Mouse (Mus musculus) left cerebral cortex, adult 2 months (tissue): Measurements from ENCODE around the gene Sco1. TPM values are rescaled to one million over a fixed set of nuclear protein-coding genes. Genes with fewer than 3 reads are reported as not detected.

Source experiments
- DNase-seq, 2 experiments: peaks; one replicate each; pipeline ENCODE4 v3.0.0; 2021 to 2022; ENCODE audit warnings: low spot score in 2 of 2, mixed read lengths in 1 of 2; ENCODE audit errors: extremely low spot score in 1 of 2
- H3K27ac ChIP-seq: fragments of 200-600 bp; 2 replicates; pipeline ENCODE4 v1.8.1; 2022
- H3K4me3 ChIP-seq: fragments of 200-600 bp; 2 replicates; pipeline ENCODE4 v1.8.1; 2022
- CTCF ChIP-seq: fragments of 200-600 bp; IDR thresholded peaks from 2 replicates; pipeline ENCODE4 v1.8.1; 2022; ENCODE audit warnings: antibody characterized with exemption, mild to moderate bottlenecking, moderate library complexity
- intact Hi-C: fragments of 180-260 bp; cut with DNase I; formaldehyde crosslinking; loops from one replicate; pipeline ENCODE4 v1.15.1; 2025
- total RNA-seq, 2 experiments: library from RNA; stranded (reverse); gene quantifications; 2 replicates each; pipeline ENCODE4 v1.2.3; 2021

Gene Sco1
- total RNA-seq, 2 experiments from 2014 or later, result 10.2 to 11.2 TPM

DNA sequence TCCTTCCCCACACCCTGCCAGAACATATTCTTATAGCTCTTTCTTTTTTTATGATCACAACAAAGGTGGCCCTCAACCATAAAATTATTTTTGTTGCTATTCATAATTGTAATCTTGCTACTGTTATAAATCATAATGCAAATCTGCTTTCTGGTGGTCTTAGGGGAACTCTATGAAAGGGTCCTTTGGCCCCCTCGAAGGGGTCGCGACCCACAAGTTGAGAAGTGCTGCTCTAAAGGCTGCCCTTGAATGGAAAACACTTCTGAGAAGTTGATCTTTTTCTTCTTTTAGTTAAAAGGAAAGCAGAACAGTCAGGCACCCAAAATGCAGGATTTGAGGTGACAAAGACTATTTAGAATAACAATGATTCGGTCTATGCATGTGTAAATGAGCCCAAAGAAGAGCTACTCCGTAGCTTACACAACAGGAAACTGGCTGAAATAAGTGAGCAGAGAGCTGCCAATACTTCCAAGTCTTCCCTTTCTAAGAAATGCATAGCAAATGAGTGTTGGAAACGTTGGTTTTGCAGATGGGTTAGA is 28.6 kb upstream of the Sco1 start:
- Histone ChIP-seq H3K27ac (no peak overlapping the region), H3K4me3 (no peak overlapping the region)
- intact Hi-C loops, result loop anchor here (1.0 kb wide), 2 partner anchors 61 to 77 kb away; no protein-coding TSS in a partner anchor
- DNase-seq, result no peak
- no peak for TF ChIP-seq CTCF

DNA sequence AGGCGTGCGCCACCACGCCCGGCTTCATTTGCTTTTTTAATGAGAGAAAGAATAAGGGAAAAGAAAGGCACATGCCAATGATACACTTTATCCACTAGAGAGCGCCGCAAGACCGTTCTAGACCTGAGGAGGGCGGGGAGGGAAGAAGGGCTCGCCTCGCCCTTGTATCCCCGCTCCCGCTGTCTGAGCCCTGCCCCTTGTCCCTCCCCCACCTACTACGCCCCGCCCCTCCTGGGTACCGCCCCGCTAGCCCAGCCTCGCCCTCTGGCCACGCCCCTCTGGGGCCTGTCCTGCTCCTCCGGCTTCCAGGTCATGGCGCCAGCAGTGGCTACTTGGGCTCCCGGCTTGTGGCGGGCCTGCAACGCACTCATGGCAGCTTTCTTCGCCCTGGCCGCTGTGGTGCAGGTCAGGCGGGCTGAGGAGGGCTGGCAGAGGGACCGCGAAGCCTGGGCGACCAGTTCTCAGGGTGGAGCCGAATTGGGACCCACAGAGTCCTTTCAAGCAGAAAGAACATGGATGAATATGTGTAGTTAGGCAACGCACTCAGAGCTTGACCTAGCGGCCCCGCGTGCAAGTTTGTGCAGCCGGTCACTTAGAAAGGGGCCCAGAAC is 27.5 kb upstream of the Sco1 start, which contains the start of gene Tmem220:
TSS of gene Tmem220 (plus strand) at position 288 of the 611 bp plus-strand sequence.
- peak; percentile 88 for TF ChIP-seq CTCF
- intact Hi-C loops, result loop anchor here (1.0 kb wide), 2 partner anchors 60 to 76 kb away; no protein-coding TSS in a partner anchor
- DNase-seq, result peak; percentile 79 to 83
- Histone ChIP-seq H3K27ac (peak within 1 kb of the TSS; percentile 42; the same call in 1 of the 2 replicates), H3K4me3 (peak within 1 kb of the TSS; percentile 58)

DNA sequence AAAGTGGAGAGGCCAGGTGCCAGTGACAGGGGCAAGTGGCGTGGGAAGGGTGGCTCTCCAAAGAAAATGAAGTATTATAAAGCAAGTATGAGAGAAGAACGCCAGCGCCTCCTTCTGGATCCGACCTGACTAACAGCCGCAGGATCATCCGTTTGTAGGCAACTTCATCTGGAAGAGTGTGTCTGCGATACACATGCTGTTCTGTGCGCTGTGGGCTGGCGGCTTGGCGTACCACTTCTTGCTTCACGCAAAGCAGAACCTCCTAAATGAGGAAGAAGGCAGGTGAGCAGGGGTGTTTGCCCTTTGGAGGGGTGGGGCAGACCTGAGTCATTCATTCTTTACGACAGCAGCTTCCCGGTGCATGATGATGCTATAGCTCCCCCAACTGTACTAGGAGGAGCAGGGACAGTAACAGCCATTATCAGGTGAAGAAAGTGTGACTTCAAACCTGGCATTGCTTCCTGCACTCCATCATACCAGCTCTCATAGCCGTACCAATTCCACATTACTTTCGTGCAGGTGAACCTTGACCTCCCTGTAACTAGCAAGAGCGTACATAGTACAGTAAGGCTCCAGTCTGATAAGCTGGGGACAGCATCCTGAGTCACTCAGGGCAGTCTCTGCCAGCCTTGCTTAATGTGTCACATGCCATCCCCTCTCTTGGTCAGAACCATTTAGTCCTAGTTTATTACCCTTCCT is 21.4 kb upstream of the Sco1 start:
- no peak overlapping the region for H3K4me3 ChIP-seq
- intact Hi-C loops, result no loop called here
- no peak overlapping the region for H3K27ac ChIP-seq
- no peak for DNase-seq
- no peak; the same call in 1 of the 2 replicates for TF ChIP-seq CTCF

DNA sequence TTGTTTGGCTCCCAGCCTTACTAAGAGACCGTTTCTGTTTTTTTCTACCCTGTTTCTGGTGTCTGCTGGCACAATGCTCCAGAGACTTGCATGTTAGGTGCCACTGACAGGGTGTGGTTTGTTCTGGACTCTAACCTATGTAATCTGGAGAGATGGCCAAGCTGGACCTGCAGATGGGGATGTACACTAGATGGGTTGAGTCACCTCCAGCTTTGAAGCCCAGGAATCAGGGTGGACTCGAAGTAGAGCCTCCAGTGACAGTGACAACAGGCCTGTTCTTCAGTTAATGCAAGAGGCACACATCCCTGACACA is 20.9 kb upstream of the Sco1 start:
- intact Hi-C loops, result no loop called here
- DNase-seq, result no peak
- no peak for TF ChIP-seq CTCF
- Histone ChIP-seq H3K4me3 (no peak overlapping the region), H3K27ac (no peak overlapping the region)

DNA sequence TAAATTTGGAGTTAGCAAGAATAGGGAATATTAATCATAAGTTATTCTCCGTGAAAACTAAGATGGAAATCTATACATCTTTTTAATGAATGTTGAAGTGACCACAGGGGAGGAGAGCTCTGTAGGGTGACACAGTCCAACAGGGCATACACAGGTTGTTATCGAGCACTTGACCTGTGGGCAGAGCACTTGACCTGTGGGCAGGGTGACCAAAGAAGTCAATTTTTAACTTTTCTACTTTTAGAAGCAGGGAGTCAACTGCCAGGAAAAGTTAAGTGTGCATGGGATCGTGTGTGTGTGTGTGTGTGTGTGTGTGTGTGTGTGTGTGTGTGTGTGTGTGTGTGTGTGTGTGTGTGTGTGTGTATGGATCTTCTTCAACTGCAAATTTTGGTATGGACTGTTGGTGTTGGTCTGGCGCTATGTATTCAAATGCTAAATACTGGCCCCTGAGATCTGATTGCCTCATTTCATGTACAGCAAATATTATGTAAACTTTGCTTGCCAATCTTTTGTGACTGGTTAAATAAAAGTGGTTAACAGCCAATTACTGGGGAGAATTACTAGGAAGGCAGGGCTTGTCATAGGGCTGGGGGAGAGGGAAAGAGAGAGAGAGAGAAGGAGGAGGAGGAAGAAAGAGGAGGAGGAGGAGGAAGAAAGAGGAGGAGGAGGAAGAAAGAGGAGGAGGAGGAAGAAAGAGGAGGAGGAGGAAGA is 17.5 kb upstream of the Sco1 start:
- no peak for DNase-seq
- no peak overlapping the region for H3K27ac ChIP-seq
- intact Hi-C loops, result no loop called here
- TF ChIP-seq CTCF, result no peak
- no peak overlapping the region for H3K4me3 ChIP-seq

DNA sequence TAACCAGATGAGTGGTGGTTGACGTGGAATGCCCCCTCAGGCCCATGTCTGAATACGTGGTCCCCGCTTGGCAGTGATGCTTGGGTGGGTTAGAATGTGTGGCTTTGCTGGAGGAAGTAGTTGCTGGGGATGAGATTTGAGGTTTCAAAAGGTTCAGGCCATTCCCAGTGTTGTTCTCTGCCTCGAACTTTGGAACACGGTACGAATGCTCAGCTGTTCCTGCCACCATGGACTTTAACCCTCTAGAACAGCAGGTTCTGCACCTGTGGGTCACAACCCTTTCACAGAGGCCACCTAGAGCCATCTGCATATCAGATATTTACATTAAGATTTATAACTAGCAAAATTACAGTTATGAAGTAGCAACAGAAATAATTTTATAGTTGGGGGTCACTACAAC is 16.2 kb upstream of the Sco1 start:
- intact Hi-C loops, result no loop called here
- no peak for DNase-seq
- TF ChIP-seq CTCF, result no peak
- H3K27ac ChIP-seq, result no peak overlapping the region
- no peak overlapping the region for H3K4me3 ChIP-seq

DNA sequence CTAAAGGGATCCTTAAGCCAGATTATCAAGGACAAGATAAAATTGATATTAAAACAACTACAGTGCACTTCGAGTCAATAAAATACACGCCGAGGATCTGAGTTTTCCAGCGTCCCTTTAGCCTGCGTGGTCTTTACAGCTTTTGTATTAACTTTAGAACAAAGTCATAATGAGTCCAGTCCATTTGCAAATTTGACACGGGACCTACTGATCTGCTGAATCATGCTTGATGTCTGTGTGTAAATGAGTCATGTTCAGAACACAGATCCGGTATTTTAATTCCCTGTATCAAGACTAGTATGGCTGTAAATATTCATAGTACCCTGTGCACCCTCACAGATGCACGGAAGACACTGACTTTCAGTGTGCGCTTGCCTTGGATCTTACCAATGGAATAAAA is 15.6 kb upstream of the Sco1 start:
- intact Hi-C loops, result no loop called here
- TF ChIP-seq CTCF, result no peak
- H3K4me3 ChIP-seq, result no peak overlapping the region
- no peak overlapping the region for H3K27ac ChIP-seq
- no peak for DNase-seq

DNA sequence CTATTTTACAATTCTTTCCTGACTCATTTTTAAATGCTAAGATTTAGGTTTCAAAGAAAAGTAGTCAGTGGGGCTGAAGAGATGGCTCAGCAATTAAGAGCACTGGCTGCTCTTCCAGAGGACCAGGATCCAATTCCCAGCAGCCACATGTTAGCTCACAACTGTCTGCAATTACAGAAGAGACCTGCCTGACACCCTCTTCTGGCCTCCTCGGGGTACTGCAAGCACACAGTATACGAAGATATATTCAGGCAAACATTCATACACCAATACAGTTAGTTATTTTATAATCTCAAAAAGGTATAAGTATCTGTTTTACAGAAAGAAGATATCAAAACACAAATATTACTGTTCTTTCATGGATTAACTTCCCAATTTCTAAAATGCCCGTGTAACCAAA is 12.7 kb upstream of the Sco1 start:
- intact Hi-C loops, result no loop called here
- peak; percentile 29 for TF ChIP-seq CTCF
- no peak for DNase-seq
- H3K4me3 ChIP-seq, result no peak overlapping the region
- no peak overlapping the region for H3K27ac ChIP-seq

DNA sequence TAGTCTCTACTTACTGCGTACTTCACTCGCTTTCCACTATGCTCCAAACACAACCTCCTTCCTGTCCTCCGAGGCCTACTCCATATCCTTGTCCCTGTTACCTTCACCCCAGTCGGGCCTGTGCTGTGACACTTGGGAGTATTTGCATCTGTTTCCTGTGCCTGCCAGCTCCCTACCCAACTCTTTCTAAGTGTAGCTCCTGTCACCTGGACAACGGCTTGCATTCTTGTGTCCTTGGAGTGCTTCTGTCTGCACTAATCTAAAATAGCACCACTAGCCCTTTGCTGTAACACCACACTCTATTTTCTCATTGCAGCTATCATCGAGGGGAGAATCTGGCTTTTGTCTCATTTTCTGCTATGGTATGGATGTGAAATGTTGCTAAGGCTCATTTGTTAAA is 12.0 kb upstream of the Sco1 start:
- Histone ChIP-seq H3K4me3 (no peak overlapping the region), H3K27ac (no peak overlapping the region)
- TF ChIP-seq CTCF, result no peak
- intact Hi-C loops, result no loop called here
- no peak for DNase-seq

DNA sequence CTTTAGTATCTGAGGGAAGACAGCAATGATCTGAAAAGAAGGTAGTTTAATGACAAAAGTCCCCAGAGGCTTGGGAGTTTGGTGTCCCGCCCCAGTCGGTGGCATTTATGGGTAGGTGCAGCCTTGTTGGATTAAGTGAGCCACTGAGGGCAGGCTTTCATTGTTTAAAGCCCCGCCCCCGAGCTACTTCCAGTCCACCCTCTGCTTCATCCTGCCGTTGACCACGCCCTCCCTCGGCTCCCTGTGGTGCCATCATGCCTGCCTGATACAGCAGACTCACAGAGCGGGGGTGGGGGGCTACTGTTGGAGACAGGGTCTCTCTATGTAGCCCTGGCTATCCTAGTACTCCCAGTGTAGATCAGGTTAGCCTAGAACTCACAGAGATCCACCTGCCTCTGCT is 9.5 kb upstream of the Sco1 start:
- no peak for DNase-seq
- H3K4me3 ChIP-seq, result no peak overlapping the region
- H3K27ac ChIP-seq, result no peak overlapping the region
- no peak for TF ChIP-seq CTCF
- intact Hi-C loops, result no loop called here

DNA sequence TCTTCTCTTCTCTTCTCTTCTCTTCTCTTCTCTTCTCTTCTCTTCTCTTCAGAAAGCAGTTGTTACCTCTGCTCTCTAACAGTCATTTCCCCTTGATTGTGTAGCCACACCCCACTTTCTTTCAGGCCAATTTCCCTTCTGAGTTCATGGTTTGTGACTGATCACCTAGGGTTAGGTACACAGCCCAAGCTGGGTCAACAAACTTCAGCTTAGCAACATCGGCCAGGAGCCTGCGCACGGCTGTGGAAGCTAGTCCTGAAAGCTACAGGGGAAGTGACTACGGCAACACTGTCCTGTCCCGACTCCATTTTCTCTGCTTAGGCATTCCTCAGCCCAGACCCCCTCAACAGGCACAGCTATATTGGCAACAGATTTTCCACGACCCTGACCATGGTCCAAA is 7.5 kb upstream of the Sco1 start:
- H3K27ac ChIP-seq, result no peak overlapping the region
- no peak for TF ChIP-seq CTCF
- intact Hi-C loops, result no loop called here
- H3K4me3 ChIP-seq, result no peak overlapping the region
- no peak for DNase-seq

DNA sequence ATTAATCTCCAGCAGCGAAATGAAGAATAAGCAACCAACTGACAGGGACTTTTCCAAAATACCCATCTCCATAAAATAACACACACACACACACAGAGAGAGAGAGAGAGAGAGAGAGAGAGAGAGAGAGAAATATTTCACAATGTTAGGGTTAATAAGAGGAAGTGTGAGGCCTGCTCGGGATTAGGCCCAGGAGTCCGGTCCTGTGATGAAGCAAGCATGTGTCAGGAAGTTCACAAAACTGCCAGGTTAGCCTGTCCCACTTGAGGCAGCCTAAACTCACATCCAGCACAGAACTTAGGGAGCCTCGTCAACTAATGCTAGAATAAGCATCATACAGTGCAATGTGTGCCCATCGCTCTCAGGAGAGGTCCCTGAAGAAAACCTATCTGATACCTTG is 5.3 kb upstream of the Sco1 start:
- H3K4me3 ChIP-seq, result no peak overlapping the region
- no peak overlapping the region for H3K27ac ChIP-seq
- no peak for DNase-seq
- no peak for TF ChIP-seq CTCF
- intact Hi-C loops, result no loop called here
